Mouse (Mus musculus) neural tube, embryonic 13.5 days (tissue): ENCODE measurements around the gene Krt25. TPM values are rescaled to one million over a fixed set of nuclear protein-coding genes. Genes with fewer than 3 reads are reported as not detected.

ENCODE experiments used
- ATAC-seq: fragments of 200-750 bp; cut with Nextera tagmentation; 2 replicates; pipeline ENCODE4 v1.8.0; 2017; ENCODE audit warnings: low read depth, mild to moderate bottlenecking, moderate TSS enrichment, moderate library complexity
- H3K27ac ChIP-seq: fragments of 300-500 bp; sonication (generic); replicated peaks from 2 replicates; pipeline ENCODE4 v1.5.1; 2015; ENCODE audit warnings: moderate library complexity, mild to moderate bottlenecking, inconsistent platforms
- H3K27me3 ChIP-seq: fragments of 300-500 bp; sonication (generic); 2 replicates; pipeline ENCODE4 v1.6.1; 2015; ENCODE audit warnings: mild to moderate bottlenecking, inconsistent platforms
- H3K36me3 ChIP-seq: fragments of 300-500 bp; sonication (generic); 2 replicates; pipeline ENCODE4 v1.6.1; 2015; ENCODE audit warnings: mild to moderate bottlenecking, inconsistent platforms
- H3K4me1 ChIP-seq: fragments of 300-500 bp; sonication (generic); replicated peaks from 2 replicates; pipeline ENCODE4 v1.6.1; 2015; ENCODE audit warnings: inconsistent platforms
- H3K4me2 ChIP-seq: fragments of 300-500 bp; sonication (generic); 2 replicates; pipeline ENCODE4 v1.6.1; 2015; ENCODE audit warnings: inconsistent platforms, mild to moderate bottlenecking, moderate library complexity
- H3K4me3 ChIP-seq: fragments of 300-500 bp; sonication (generic); 2 replicates; pipeline ENCODE4 v1.5.1; 2015; ENCODE audit warnings: mild to moderate bottlenecking, inconsistent platforms
- H3K9ac ChIP-seq: fragments of 300-500 bp; sonication (generic); 2 replicates; pipeline ENCODE4 v1.6.1; 2015; ENCODE audit warnings: moderate library complexity, mild to moderate bottlenecking, inconsistent platforms
- H3K9me3 ChIP-seq: fragments of 300-500 bp; sonication (generic); 2 replicates; pipeline ENCODE4 v1.6.1; 2016; ENCODE audit warnings: inconsistent platforms
- WGBS: fragments of 180-500 bp; shearing (Covaris S2); methylation state at CpG from one replicate; pipeline ENCODE4 v1.1.7; 2015; 5-methylcytosine and 5-hydroxymethylcytosine counted together
- polyA plus RNA-seq: library from polyadenylated mRNA; unstranded; fragments of >200 nt; fragmentation: Nextera tagmentation; extraction: Ambion mirVana; gene quantifications from 2 replicates; pipeline ENCODE4 v1.2.1, GENCODE M21; 2015

Krt25 gene
- polyA plus RNA-seq, 1 experiment from 2014 or later, result 0.22 TPM

DNA sequence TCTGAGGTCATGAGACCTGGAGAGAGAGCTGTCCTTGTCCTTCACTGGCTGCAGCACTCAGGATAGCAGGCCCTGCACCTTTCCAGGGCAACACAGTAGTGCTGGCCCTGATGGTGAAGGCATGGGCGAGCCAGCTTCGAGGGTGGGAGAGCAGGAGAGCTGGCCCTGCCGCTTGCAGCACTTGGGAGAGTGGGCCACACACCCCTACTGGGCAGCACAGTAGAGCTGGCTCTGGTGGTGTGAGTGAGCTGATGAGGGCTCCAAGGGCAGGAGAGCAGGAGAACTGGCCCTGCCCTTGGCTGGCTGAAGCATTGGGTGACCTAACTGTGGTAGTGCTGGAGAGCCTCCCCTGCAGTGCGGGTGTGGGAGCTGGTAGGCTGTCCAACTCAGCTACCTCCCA lies 50.0 kb downstream of the Krt25 start:
- Histone ChIP-seq H3K9me3 (no peaks in the 10 kb centered on the region), H3K4me3 (no peak overlapping the region), H3K27me3 (no peaks in the 10 kb centered on the region), H3K4me2 (no peak overlapping the region), H3K36me3 (no peaks in the 10 kb centered on the region), H3K9ac (no peak overlapping the region), H3K4me1 (no peaks in the 10 kb centered on the region), H3K27ac (no peak overlapping the region)
- ATAC-seq, result no peak
- 86% methylated on average over 4 of the region's 4 CpGs for WGBS

DNA sequence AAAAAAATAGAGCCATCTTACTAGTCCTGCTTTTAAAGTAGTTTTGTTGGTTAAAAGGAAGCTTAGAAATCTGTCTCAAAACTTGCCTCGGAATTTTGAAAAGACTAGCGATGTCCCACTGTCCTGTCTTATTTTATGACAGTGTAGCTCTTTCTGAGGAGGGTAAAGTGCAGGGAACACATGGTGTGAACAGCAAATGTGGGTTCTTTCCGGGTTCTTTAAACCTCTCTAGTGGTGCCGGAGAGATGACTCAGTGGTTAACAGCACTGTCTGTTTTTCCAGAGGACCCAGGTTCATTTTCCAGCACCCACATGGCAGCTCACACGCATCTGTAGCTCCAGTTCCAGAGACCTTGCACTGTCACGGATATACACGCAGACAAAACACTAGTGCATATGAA lies 53.6 kb downstream of the Krt25 start:
- Histone ChIP-seq H3K36me3 (no peaks in the 10 kb centered on the region), H3K9me3 (no peaks in the 10 kb centered on the region), H3K27ac (no peak overlapping the region), H3K27me3 (no peaks in the 10 kb centered on the region), H3K9ac (no peak overlapping the region), H3K4me2 (no peak overlapping the region), H3K4me3 (no peak overlapping the region), H3K4me1 (peaks cover 7% of the 10 kb centered on the region; the same call in 1 of the 2 replicates)
- 76% methylated on average over 7 of the region's 7 CpGs for WGBS
- ATAC-seq, result no peak

DNA sequence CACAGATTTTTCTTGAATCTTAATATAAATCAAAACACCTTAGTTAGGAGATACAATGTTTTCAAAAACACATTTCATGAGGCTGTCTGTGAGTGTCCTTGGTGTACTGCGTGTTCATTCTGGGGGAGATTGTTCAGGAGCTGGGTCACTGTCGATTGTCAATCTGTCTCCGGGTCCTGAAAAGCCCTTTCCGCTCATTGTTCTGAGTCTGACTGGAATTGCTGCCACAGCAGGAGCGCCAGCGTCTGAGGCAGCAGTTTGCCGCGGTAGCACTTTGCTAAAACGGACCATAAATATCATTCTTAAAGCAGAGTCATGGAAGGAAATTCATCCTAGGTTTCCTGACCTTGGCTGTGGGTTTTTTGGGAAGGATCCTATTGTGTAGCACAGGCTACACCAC lies 57.0 kb downstream of the Krt25 start:
- no peaks in the 10 kb centered on the region for H3K27me3 ChIP-seq
- 16% methylated on average over 9 of the region's 9 CpGs for WGBS
- no peak overlapping the region for H3K27ac ChIP-seq

More for the DNA sequence above, 57.0 kb downstream of the Krt25 start:
- no peaks in the 10 kb centered on the region for H3K9me3 ChIP-seq
- peaks cover 7% of the 10 kb centered on the region; the same call in 1 of the 2 replicates for H3K4me1 ChIP-seq
- no peaks in the 10 kb centered on the region for H3K36me3 ChIP-seq
- H3K4me2 ChIP-seq, result peak overlapping the region; percentile 13; the same call in 1 of the 2 replicates
- no peak overlapping the region for H3K4me3 ChIP-seq
- no peak overlapping the region; the same call in 1 of the 2 replicates for H3K9ac ChIP-seq
- ATAC-seq, result no peak

Other genes with a start within 250 kb of the Krt25 start
- gene Tns4, start 233.6 kb downstream of the Krt25 start, polyA plus RNA-seq, result 0.40 TPM in 1 of 2 replicates, not detected in the other
- gene Ccr7, start 167.9 kb downstream of the Krt25 start, polyA plus RNA-seq, result not detected in 2 replicates
- 319 and 376 TPM in 2 replicates for gene Smarce1, start 91.9 kb downstream of the Krt25 start, polyA plus RNA-seq
- 4.2 and 5.9 TPM in 2 replicates for gene Krt222, start 78.9 kb downstream of the Krt25 start, polyA plus RNA-seq
- 0.17 and 0.63 TPM in 2 replicates for gene Krt24, start 37.7 kb downstream of the Krt25 start, polyA plus RNA-seq
- 0.11 and 0.25 TPM in 2 replicates for gene Krt26, start 15.0 kb upstream of the Krt25 start, polyA plus RNA-seq
- gene Krt27, start 28.2 kb upstream of the Krt25 start, polyA plus RNA-seq, result 0.25 and 0.32 TPM in 2 replicates
- gene Krt28, start 52.0 kb upstream of the Krt25 start, polyA plus RNA-seq, result 0.89 TPM in 1 of 2 replicates, not detected in the other
- 33.6 and 35.6 TPM in 2 replicates for gene Krt10, start 66.4 kb upstream of the Krt25 start, polyA plus RNA-seq
- gene Krt12, start 99.3 kb upstream of the Krt25 start, polyA plus RNA-seq, result 0.13 TPM in 1 of 2 replicates, not detected in the other
- 0.42 TPM in 1 of 2 replicates, not detected in the other for gene Krt20, start 115.2 kb upstream of the Krt25 start, polyA plus RNA-seq
- gene Krt23, start 170.2 kb upstream of the Krt25 start, polyA plus RNA-seq, result 0.19 TPM in 1 of 2 replicates, not detected in the other
- gene Krt39, start 198.4 kb upstream of the Krt25 start, polyA plus RNA-seq, result not detected in 2 replicates
- not detected in 2 replicates for gene Krt40, start 220.2 kb upstream of the Krt25 start, polyA plus RNA-seq
- gene Krtap3-3, start 227.9 kb upstream of the Krt25 start, polyA plus RNA-seq, result not detected in 2 replicates
- not detected in 2 replicates for gene Krtap3-2, start 233.9 kb upstream of the Krt25 start, polyA plus RNA-seq
- gene Gm11939, start 236.5 kb upstream of the Krt25 start, polyA plus RNA-seq, result not detected in 2 replicates
- gene Krtap3-1, start 243.7 kb upstream of the Krt25 start, polyA plus RNA-seq, result not detected in 2 replicates